Mouse (Mus musculus) layer of hippocampus, adult 11-12 months (tissue): ENCODE data around the gene Ryr3.

Source experiments
- DNase-seq: peaks from one replicate; pipeline ENCODE4 v3.0.0; 2022; ENCODE audit warnings: low spot score

The Ryr3 gene

GRCm38 (mm10) chr2:112781631-112782030 lies 435.3 kb downstream of the Ryr3 start:
- DNase-seq: no peak

- DNase-seq: peak; percentile 69
Observed at GRCm38 (mm10) chr2:112774762-112775161, 442.1 kb downstream of the Ryr3 start.

DNA sequence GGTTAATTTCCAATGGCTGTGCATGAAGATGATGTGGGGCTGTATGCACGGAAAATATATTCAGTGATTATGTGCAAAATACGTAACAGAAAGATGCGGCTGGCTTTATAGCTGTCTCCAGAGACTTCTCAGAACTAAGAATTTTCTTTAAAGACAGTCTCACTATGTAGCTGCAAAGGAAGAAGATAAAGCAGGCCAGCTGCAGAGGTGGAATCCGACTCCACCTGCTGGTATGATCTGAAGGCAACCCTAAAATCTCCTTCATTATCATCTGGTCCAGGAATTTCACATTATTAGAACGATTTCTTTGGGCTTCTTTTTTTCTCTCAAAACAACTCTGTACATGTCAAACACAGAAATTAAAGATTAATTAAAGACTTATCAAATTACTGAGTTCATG lies 449.2 kb downstream of the Ryr3 start:
- DNase-seq: no peak

- peak; percentile 35 for DNase-seq
Observed at GRCm38 (mm10) chr2:112765046-112765445, 451.9 kb downstream of the Ryr3 start.

DNA sequence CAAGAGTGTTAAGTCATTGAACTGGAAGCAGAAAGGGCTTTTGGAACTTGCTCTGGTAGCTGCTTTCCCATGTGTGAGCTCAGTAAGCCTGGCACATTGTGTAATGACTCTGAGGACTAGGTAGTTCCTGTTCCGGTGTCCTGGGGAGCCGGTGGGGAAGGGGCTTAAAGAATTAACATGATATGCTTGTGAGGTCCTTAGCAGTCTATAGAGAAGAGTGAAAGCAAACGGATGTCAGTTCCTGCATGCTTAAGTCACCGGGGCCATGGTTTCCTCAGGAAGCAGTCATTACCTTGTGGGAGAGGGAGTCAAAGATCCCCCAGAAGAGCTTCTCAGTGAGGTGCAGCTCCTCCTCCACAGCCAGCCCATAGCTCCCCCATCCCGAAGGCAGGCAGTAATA lies 452.6 kb downstream of the Ryr3 start:
- DNase-seq: no peak

- DNase-seq: no peak
Observed at GRCm38 (mm10) chr2:112762006-112762405, 454.9 kb downstream of the Ryr3 start.

GRCm38 (mm10) chr2:112761196-112761913 lies 455.5 kb downstream of the Ryr3 start:
- DNase-seq: no peak

DNA sequence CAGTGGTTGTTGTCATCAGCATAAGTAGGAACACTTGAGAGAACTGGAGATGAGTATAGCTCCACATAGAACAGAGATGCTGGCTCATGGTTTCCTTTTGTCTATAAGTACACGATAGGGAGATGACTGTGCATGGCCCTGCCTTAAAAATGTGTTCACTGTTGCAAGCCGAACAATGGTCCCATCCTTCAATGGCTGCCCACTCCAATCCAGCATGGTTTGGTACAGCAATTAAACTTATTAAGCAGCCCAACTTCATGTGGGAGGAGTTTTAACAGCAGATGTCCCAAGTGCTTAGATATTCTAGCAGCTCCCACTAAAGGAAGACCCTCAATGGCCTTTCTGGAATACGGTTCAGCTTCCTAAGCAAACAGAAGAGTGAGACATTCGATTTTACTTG lies 456.2 kb downstream of the Ryr3 start:
- DNase-seq: no peak

DNA sequence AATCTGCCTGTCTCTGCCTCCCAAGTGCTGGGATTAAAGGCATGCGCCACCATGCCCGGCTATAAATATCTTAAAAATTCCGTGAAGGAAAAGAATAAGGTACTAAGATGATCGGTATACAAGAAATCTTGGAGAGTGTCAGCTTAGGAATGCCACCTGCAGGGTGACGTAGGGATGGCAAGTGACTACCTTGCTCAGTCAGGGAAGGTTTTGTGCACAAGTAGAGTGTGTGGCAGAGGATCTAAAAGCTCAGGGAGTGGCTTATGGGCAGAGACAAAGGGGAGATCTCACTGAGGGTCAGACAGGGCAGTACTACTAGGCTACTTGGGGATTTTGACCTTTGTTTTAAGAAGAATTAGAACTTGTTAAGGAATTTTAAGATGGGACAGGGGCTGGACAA lies 457.2 kb downstream of the Ryr3 start:
- no peak for DNase-seq

DNA sequence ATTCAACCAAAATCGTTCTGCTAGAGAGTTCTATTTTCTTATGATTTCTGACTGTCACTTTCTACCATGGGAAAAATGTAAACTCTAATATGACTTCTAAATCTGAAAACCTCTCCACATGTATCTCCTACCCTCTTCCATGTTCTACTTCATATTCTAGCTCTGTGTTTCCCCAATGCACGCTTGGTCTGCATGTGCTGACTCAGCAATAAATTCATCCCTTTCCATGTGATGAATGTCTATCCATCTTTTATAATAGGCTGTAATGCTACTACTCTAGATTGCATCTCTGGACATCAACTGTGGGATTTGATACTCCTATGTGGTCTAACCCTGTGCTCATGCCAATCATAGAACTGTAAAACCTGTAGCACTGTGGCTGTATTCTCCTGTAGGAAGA lies 458.2 kb downstream of the Ryr3 start:
- no peak for DNase-seq

- no peak for DNase-seq
Observed at GRCm38 (mm10) chr2:112753316-112753715, 463.6 kb downstream of the Ryr3 start.

- DNase-seq: no peak
Observed at GRCm38 (mm10) chr2:112751416-112751815, 465.5 kb downstream of the Ryr3 start.

DNA sequence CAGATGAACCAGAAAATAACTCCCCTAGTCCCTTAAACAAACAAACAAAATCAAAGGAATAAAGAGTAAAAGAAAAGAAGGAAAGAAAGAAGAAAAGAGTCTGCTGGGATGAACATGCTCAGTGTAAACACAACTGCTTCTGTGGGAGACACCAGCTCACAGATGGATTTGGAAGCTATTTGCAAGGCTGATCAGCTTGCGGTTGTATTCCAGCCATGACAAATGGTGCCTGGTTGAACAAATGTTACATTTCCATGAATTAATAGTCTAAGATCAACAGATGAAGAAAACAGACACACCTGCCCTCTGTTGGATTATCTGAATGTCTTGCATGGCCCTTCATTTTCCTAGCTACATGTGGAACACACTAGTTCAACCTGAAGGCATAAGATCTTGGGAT lies 468.4 kb downstream of the Ryr3 start:
- peak; percentile 41 for DNase-seq

DNA sequence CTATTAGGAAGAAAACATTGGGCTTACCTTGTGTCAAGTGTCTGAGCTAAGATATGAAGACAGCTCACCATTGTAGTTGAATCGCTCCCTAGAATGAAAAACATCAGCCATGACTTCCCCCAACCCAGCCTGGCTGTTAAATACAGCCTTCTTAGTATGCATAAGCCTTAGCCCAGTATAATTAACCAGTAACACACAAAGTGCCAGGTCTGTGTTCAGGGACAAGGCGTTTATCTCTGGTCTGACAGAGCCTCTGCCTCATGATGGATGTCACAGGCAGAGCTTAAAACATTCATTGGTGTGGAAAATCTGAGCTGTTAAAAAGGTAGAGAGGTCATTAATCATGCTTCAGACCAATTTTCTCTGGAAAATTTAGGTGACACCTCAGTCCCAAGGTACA lies 484.0 kb downstream of the Ryr3 start:
- no peak for DNase-seq

GRCm38 (mm10) chr2:112727842-112728241 lies 489.1 kb downstream of the Ryr3 start:
- no peak for DNase-seq

DNA sequence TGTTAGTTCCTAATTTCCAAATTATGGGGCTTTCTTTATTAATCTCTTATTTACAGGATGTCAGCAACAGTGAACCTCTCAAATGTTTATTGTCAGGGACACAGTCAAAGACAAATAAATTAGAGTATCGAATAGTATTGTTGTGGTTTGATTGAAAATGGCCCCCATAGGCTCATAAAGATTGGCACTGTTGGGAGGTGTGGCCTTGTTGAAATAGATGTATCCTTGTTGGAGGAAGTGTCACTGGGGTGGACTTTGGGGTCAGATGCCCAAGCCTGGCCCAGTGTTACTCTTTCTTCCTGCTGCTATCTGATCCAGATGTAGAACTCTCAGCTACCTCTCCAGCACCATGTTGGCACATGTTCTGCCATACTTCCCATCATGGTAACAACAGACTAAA lies 495.7 kb downstream of the Ryr3 start:
- no peak for DNase-seq

DNA sequence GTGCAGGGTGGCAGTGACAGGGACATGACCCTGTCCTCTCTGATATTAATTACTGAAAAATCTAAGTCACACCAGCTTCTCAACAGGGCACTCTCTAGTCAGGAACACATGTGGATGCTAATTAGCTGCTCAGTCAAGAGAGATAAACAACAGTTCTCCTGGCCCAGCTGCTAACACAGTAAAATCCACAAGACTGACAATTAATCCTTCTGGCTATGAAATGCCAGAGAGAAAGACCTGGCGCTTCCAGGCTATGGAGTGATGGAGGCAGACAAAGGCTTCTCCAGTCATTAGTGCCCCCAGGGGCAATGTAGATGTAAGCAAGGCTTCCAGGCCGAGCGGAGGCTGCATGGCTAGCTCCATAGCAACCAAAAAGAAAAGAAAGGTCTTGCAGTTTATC lies 496.2 kb downstream of the Ryr3 start:
- no peak for DNase-seq

GRCm38 (mm10) chr2:112714648-112715047 lies 502.2 kb downstream of the Ryr3 start:
- no peak for DNase-seq

- DNase-seq: no peak
Observed at GRCm38 (mm10) chr2:112681817-112682216, 535.1 kb downstream of the Ryr3 start.

- no peak for DNase-seq
Observed at GRCm38 (mm10) chr2:112677246-112677645, 539.6 kb downstream of the Ryr3 start.

- no peak for DNase-seq
Observed at GRCm38 (mm10) chr2:112676721-112677120, 540.2 kb downstream of the Ryr3 start.

GRCm38 (mm10) chr2:112676175-112676574 lies 540.7 kb downstream of the Ryr3 start:
- DNase-seq: no peak

DNA sequence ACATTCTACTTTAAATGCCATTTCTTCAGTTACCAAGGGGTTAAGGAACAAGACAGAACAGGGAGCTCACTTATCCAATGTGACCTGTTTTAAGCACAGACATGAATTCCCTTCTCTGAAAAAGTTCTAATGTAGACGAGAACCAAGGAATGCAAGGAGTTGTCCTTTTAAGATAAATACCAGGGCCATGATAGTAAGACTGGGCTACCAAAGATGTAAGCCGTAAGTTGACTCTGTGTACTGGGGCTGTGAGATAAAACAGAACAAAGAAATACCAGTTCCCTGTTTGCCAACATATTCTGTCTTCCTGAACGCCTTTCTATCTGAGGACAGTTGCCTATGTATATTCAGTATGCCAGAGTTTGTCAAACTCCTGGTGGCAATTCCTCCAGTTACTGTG lies 547.4 kb downstream of the Ryr3 start:
- DNase-seq: no peak

- DNase-seq: no peak
Observed at GRCm38 (mm10) chr2:112656131-112656530, 560.8 kb downstream of the Ryr3 start.
